Mouse (Mus musculus): Measurements from ENCODE around the gene B4gat1.

DNA sequence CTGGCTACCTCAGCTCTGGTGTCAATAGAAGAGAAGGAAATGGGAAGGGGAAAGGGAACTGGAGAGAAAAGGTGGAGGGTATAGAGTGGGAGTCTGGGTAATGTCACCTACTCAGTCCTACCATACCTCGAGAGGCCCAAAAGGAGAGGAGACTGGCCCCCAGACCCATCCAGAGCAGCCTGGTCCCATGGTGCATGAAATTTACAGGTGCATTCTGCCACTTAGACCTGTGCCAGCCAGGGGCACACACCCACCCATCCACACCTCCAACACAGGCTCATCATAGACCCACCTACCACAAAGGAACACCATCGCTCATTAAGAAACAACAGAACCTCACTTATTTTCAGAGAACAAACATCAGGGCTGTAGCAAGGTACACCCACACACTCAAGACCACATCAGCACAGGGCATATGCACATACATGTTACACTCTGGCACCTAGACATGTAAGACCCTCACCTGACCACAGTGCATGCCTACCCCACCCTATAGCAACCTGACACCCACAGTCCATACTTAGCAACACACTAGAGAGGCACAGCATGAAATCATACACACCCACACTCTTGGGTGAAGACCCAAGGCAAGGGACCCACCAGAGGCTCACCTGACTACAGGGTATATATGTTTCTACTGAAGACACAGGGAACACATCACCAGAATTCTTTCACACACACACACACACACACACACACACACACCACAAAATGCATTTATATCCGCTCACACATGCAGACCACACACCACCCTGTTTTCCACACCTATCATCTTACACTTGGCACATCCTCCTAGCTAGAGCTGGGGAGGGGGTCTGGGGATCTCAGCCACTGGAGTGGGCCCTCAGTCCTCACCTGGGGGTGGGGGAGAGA, 45.6 kb downstream of the B4gat1 start:
- TF ChIP-seq CTCF (IDR thresholded peaks at IDR 0.05; ENCODE audit: borderline replicate concordance, insufficient read depth, low read depth, low read length), result no peak
- TF ChIP-seq POLR2A (IDR thresholded peaks at IDR 0.05; ENCODE audit: borderline replicate concordance, insufficient read depth, low read length), result no peak

Measured in cerebellum, adult 2 months (tissue).